Mouse (Mus musculus): Measurements from ENCODE around the gene Notch2. TPM values are rescaled to one million over a fixed set of nuclear protein-coding genes. Genes with fewer than 3 reads are reported as not detected.

Gene Notch2
- total RNA-seq, 1 experiment from 2014 or later: 80.9 TPM

GRCm38 (mm10) chr3:98157073-98157472 lies 143.7 kb downstream of the Notch2 start:
- DNase-seq: no peak

DNA sequence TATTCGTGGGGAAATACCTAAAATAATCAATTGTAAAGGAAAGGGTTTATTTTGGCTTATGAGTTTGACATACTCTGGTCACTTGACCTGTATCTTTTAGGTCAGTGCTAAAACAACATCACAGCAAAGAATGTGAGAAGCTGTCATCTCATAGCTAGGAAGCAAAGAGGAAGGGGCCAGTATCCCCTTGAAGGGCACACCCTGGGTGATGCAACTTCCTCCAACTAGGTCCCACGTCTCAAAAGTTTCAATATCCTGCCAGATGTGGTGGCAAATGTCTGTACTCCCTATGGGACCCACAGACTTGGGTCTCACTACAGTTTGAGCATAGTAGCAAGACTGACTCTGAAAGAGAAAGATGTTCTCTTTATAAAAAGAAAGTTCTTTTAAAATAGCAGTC lies 144.3 kb downstream of the Notch2 start:
- no peak for DNase-seq

DNA sequence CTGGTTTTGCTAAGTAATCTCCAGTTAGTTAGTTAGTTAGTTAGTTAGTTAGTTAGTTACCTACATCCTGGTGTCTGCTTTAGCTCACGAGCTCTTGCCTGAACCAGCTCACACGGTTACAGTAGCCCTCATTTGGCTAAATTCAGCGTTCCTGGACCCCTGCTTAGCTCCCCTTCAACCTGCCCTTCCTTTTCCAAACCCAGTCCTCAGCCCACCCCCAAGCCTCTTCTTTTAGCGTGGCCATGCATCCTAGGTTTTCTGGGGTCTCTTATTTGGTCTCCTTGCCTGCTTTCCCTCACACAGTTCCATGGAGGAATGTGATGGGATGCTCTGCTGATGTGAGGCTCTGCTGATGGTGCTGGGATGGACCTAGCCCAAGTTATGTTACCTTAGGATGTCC lies 145.3 kb downstream of the Notch2 start:
- no peak for DNase-seq

DNA sequence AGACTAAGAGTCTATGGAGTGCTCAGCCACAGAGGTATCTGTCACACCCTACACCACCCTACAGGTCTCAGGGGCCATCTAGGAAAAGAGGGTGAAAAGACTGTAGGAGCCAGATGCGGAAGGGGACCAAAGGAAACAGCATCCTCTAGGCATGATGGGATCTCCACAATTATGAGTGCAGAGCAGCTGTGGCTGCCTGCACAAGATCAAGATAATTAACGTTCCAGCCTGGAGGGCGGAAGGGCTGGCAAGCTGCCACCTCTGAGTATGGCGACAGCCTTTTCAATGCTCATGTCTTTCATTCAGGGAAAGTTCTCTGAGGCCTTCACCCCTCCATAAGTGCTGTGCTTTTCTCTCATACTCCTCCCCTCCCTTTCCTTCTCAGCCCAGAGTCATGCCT lies 146.0 kb downstream of the Notch2 start:
- DNase-seq: no peak

GRCm38 (mm10) chr3:98160330-98160729 lies 147.0 kb downstream of the Notch2 start, which contains the start of gene Adam30:
Gene Adam30, plus strand, starts transcription at chr3:98160630.
- DNase-seq: no peak

GRCm38 (mm10) chr3:98178340-98178739 lies 165.0 kb downstream of the Notch2 start:
- peak; percentile 49 for DNase-seq

- peak; percentile 20 for DNase-seq
These were observed 167.5 kb downstream of the Notch2 start for GRCm38 (mm10) chr3:98180805-98181204.

DNA sequence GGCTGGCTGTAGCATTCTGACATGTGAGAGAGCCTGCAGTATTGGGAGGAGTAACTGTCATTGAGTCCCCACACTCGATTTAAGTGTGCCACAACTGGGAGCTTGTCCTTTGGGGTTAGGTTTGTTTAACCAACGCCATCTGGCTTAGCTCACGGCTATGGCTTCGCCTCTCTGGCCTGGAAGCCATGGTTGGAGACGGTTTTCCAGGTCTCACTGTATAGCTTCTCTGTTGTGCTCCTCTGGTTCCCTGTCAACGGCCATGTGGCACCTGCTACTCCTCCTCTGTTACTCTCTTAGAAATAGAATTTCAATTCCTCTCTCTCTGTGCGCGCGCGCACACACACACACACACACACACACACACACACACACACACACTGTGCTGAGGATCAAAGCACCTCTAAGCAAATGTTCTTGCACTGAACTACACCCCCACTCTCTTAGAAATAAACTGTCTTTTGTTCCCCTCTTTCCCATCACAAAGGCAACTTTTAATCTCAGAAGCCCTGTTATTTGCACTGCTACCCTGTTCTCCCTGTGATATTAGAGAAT lies 171.9 kb downstream of the Notch2 start:
- DNase-seq: no peak

- DNase-seq: no peak
These were observed 174.4 kb downstream of the Notch2 start for GRCm38 (mm10) chr3:98187777-98188176.

DNA sequence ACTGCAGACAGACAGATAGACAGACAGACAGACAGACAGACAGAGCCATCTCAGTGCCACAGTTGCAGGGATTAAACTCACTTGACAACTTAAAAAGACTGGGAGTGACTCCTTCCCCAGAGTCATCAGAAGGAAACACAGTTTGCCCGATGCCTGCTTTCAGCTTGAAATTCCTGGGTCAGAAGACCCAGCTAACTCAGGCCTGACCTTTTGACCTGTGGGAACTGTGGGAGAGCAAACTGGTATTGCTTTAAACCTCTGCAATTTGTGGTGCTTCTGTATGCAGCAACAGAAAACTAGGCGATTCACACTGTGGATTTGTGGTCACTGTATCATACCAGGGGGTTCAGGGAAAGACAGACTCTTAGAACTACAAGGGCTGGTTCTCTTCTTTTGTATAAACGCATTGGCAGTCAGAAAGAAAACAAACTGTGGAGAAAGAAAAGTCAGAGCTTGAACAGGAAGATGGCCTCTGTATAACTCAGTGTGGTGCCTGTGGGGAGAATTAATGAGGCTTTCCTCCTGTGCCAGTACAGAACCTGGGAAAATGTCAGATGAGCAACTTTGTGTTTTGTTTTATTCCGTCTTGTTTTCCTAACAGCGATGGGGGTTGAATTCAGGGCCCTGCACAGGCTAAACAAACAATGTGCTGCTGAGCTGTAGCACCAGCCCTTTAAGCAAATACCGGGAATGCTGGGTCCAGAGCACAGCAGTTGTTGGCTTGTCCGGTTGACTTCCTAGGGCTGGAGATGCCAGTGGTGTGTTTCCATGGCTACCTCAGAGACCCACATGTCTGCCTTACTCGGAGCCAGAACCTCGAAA lies 184.6 kb downstream of the Notch2 start:
- no peak for DNase-seq

GRCm38 (mm10) chr3:98199747-98200146 lies 186.4 kb downstream of the Notch2 start:
- DNase-seq: no peak

Other genes starting within 250 kb of the Notch2 start
- 21.6 and 23.6 TPM in 2 replicates for gene Pde4dip, start 124.8 kb upstream of the Notch2 start, total RNA-seq (2021)
- gene Sec22b, start 112.3 kb upstream of the Notch2 start, total RNA-seq (2021): 116 and 129 TPM in 2 replicates
- not detected in 2 replicates for gene Adam30, start 147.1 kb downstream of the Notch2 start, total RNA-seq (2021)
- gene Reg4, start 208.6 kb downstream of the Notch2 start, total RNA-seq (2021): not detected in 2 replicates